Mouse (Mus musculus): Measurements from ENCODE around the gene 6030468B19Rik. TPM values are rescaled to one million over a fixed set of nuclear protein-coding genes. Genes with fewer than 3 reads are reported as not detected.

6030468B19Rik gene
- polyA plus RNA-seq, 1 experiment from 2014 or later, result 1.7 TPM

DNA sequence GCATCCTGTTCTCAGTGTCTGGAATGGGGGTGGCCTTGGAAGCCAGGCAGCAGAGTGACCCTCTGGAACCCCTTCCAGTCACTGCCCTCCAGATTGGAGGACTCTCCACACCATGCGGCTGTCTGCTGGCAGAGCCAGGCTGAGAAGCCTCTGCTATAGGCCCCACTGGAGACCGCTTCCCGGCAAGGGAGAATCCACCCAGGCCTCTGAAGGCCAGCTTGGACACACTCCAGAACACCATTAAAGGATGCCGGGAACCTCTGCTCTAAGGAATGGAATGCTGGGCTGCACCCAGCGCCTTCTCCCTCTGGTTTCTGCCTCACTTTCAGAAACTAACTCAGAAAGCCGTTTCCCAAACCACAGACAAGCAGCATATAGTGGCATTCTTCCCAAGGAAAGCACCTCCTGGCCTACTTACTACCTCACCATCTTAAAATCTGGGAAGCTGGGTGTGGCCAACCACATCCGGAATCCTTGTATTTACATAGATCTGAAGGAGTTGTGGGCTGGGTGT is 25.3 kb downstream of the 6030468B19Rik start:
- Histone ChIP-seq H3K4me1 (replicated peaks) (peaks cover 64% of the 10 kb centered on the region), H3K9ac (0 out of 2 replicates have a peak overlapping the region, but pooled peaks have one; percentile 1), H3K9me3 (replicated peaks) (no peaks in the 10 kb centered on the region), H3K27ac (ENCODE audit: poor library complexity, severe bottlenecking) (peak overlapping the region; percentile 34; the same call in 1 of the 2 replicates), H3K4me3 (no peak overlapping the region), H3K4me2 (0 out of 2 replicates have a peak overlapping the region, but pooled peaks have one; percentile 2), H3K27me3 (replicated peaks) (no peaks in the 10 kb centered on the region), H3K36me3 (peaks cover 59% of the 10 kb centered on the region)
- no peak for ATAC-seq (ENCODE audit: insufficient number of reproducible peaks, low FRiP score)
- WGBS, result 65% methylated on average over 7 of the region's 7 CpGs

DNA sequence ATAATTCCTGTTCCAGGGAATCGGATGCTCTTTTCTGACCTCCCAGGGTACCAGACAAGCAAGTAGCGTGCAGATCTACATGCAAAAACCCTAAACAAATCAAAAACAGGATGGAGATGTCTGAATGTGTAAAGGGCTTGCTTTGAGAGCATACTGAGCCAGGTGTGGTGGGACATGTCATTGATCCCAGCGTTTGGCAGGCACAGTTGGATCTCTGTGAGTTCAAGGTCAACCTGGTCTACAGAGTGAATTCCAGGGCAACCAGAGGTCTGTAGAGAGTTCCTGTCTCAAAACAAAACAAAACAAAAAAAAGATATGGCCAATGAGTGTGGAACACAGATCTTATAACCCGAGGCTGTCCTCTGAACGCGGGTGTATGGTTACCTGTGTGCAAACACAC is 26.0 kb downstream of the 6030468B19Rik start:
- H3K9ac ChIP-seq, result 0 out of 2 replicates have a peak overlapping the region, but pooled peaks have one; percentile 1
- no peaks in the 10 kb centered on the region for H3K9me3 ChIP-seq (replicated peaks)
- no peaks in the 10 kb centered on the region for H3K27me3 ChIP-seq (replicated peaks)
- WGBS, result 90% methylated on average over 6 of the region's 6 CpGs
- peaks cover 70% of the 10 kb centered on the region for H3K4me1 ChIP-seq (replicated peaks)
- H3K4me2 ChIP-seq, result 0 out of 2 replicates have a peak overlapping the region, but pooled peaks have one; percentile 92
- no peak overlapping the region for H3K4me3 ChIP-seq
- peak overlapping the region; percentile 34; the same call in 1 of the 2 replicates for H3K27ac ChIP-seq (ENCODE audit: poor library complexity, severe bottlenecking)
- peaks cover 52% of the 10 kb centered on the region for H3K36me3 ChIP-seq
- ATAC-seq (ENCODE audit: insufficient number of reproducible peaks, low FRiP score), result no peak

DNA sequence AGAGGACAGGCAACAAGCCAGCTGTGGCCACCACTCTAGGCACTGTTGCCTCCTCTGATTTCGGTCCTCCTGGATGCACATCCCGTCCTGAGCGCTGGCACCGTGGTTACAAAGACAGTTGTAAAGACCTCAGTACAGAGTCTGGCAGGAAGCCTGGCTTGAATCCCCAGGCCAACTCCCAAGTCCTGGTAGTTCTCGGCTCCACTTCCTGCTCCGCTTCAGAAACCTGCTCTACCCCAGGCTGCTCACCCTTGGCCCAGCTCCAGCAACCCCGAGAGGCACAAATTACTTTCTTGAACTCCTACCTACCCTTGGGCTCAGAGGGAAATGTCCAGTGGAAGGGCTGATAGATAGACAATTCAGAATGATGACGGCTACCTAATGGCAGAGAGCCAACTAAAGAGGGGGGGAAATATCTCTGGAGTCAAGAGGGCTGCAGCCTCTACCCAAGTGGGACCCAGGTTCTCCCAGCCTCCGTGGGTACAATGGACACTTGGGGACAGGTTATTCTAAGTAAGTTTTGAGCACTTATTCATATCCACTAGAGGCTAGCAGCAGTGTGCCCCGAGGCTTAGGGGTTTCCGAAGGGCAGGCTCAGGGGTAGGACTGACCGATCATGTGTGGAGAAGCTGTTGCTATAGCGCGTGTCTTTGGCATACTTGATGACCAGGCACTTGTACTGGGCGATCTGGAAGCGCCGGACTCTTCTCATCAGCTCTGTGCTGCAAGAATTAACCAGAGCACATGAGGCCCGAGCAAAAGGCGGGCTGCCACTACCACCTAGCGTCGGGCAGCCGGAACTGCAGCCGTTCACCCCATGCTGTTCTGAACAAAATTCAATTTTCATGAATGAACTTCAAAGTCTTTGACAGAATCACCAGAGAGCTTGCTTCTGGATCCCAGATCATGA is 26.9 kb downstream of the 6030468B19Rik start:
- H3K4me3 ChIP-seq, result peak overlapping the region; percentile 69
- H3K27me3 ChIP-seq (replicated peaks), result no peaks in the 10 kb centered on the region
- H3K4me2 ChIP-seq, result peak overlapping the region; percentile 92
- 19% methylated on average over 23 of the region's 23 CpGs for WGBS
- H3K27ac ChIP-seq (ENCODE audit: poor library complexity, severe bottlenecking), result peak overlapping the region; percentile 48
- H3K36me3 ChIP-seq, result peaks cover 44% of the 10 kb centered on the region
- ATAC-seq (ENCODE audit: insufficient number of reproducible peaks, low FRiP score), result peak; percentile 63
- no peaks in the 10 kb centered on the region for H3K9me3 ChIP-seq (replicated peaks)
- H3K4me1 ChIP-seq (replicated peaks), result peaks cover 71% of the 10 kb centered on the region
- peak overlapping the region; percentile 89 for H3K9ac ChIP-seq

DNA sequence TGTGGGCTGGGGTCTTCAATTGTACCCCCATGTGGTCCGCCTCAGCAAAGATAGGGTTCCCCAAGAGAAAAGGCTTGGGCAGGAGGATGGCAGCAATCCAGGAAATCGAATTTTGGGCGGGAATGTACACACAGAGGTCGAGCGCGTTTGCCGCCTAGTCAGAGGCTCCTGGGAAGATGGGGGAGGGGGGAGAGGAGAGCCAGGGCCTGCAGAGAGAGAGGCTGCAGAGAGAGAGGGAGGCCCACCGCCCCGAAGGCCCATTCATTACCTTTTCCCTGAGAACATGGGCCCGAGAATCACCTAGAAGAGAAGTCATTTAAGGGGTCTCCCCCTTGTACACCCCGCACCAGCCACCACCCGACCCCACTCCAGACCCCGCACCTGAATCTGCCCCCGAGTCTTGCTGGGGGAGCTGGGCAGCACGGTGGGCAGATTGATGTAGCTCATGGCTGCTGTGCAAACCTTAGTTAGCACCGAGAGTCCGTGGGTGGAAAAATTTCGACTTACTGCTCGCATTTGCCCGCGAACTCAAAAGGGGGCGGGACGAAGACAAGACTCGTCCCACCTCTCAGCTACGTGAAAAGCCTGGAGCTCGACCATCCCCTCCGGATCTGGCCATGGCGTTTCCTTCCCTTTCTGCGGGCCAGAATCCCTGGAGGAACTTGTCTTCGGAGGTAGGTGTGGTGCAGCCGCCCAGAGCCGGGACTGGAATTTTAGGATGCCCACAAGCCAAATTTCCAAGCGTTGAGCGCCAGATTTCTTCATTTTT is 28.1 kb downstream of the 6030468B19Rik start, which contains the start of the genes Afmid and Tk1:
Gene Afmid (plus strand): TSS at position 592 of the 769 bp plus-strand sequence.
Gene Tk1 (minus strand): TSS at position 760 of the 769 bp plus-strand sequence.
- H3K4me1 ChIP-seq (replicated peaks), result peaks cover 77% of the 10 kb centered on the region
- H3K9ac ChIP-seq, result peak within 1 kb of the TSS; percentile 89
- H3K36me3 ChIP-seq, result peaks cover 32% of the 10 kb centered on the region
- WGBS, result under 1% methylated on average over 34 of the region's 34 CpGs
- H3K9me3 ChIP-seq (replicated peaks), result no peaks in the 10 kb centered on the region
- ATAC-seq (ENCODE audit: insufficient number of reproducible peaks, low FRiP score), result peak; percentile 55
- H3K27me3 ChIP-seq (replicated peaks), result no peaks in the 10 kb centered on the region
- H3K27ac ChIP-seq (ENCODE audit: poor library complexity, severe bottlenecking), result peak within 1 kb of the TSS; percentile 94
- peak within 1 kb of the TSS; percentile 69 for H3K4me3 ChIP-seq
- peak within 1 kb of the TSS; percentile 92 for H3K4me2 ChIP-seq

DNA sequence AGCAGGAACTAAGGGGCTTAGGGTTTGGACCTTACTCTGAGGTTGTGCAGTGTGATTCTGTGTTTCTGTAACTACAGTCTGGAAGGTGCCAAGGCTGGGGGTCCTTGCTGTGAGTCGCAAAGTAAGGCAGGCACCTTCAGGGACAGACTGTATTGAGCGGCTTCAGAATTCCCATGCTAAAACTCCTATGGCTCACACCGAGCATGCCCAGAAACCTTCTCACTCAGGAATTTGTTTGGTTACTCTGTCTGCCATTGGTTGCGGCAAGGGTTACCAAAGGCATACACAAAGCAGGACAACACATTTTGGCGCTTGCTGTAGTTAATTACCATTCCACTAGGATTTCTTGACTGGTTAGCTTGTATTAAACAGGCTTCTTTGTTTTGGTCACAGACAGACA is 28.7 kb downstream of the 6030468B19Rik start:
- H3K9me3 ChIP-seq (replicated peaks), result no peaks in the 10 kb centered on the region
- 14% methylated on average over 5 of the region's 5 CpGs for WGBS
- peak overlapping the region; percentile 92 for H3K4me2 ChIP-seq
- no peak for ATAC-seq (ENCODE audit: insufficient number of reproducible peaks, low FRiP score)
- peaks cover 83% of the 10 kb centered on the region for H3K4me1 ChIP-seq (replicated peaks)
- H3K36me3 ChIP-seq, result peaks cover 26% of the 10 kb centered on the region
- peak overlapping the region; percentile 94 for H3K27ac ChIP-seq (ENCODE audit: poor library complexity, severe bottlenecking)
- no peaks in the 10 kb centered on the region for H3K27me3 ChIP-seq (replicated peaks)
- peak overlapping the region; percentile 89 for H3K9ac ChIP-seq
- peak overlapping the region; percentile 69 for H3K4me3 ChIP-seq

DNA sequence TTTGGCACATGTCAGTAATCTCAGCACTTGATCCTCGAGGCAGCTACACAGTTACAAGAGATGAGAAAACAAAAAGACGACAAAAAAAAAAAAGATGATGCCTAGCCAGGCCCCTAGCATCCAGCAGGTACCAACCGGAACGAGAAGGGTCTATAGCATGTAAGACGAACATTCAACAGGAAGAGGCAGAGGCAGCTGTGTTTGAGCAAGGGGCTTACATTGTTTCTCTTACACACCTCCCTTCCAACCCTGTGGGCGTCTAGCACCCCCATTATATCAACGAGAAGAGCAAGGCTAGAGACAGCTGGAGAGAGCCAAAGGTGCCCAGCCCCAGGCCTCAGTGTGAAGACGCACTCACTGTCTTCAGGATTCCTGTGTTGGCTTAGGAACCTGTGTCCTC is 29.5 kb downstream of the 6030468B19Rik start:
- peak overlapping the region; percentile 61; the same call in 1 of the 2 replicates for H3K9ac ChIP-seq
- H3K4me1 ChIP-seq (replicated peaks), result peaks cover 84% of the 10 kb centered on the region

DNA sequence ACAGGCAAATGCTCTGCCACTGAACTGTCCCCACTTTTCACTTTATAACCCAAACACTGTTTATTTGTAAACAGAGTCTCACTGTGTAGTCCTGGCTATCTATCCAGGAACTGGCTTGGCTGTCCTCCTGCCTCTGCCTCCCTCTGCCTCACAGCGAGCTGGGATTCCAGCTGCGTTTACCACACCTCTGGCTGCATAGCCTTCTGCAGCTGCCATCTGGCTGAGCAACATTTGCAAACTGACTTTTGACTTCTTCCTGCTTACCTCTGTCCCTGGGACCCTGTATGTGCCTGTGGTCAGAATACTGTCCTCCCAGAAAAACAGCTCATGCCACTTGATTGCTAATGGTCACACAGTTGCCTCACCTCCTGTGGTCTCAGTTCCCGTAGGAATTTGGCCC is 29.9 kb downstream of the 6030468B19Rik start:
- Histone ChIP-seq H3K9ac (peak overlapping the region; percentile 61), H3K27ac (ENCODE audit: poor library complexity, severe bottlenecking) (peak overlapping the region; percentile 97), H3K9me3 (replicated peaks) (no peaks in the 10 kb centered on the region), H3K36me3 (peaks cover 14% of the 10 kb centered on the region), H3K27me3 (replicated peaks) (no peaks in the 10 kb centered on the region), H3K4me3 (peak overlapping the region; percentile 7; the same call in 1 of the 2 replicates), H3K4me2 (peak overlapping the region; percentile 92), H3K4me1 (replicated peaks) (peaks cover 87% of the 10 kb centered on the region)
- WGBS, result 49% methylated on average over 3 of the region's 3 CpGs
- no peak for ATAC-seq (ENCODE audit: insufficient number of reproducible peaks, low FRiP score)

More for the DNA sequence above, 29.5 kb downstream of the 6030468B19Rik start:
- 64% methylated on average over 8 of the region's 8 CpGs for WGBS
- Histone ChIP-seq H3K27ac (ENCODE audit: poor library complexity, severe bottlenecking) (peak overlapping the region; percentile 94; the same call in 1 of the 2 replicates), H3K4me2 (peak overlapping the region; percentile 92), H3K4me3 (no peak overlapping the region; the same call in 1 of the 2 replicates), H3K36me3 (peaks cover 18% of the 10 kb centered on the region), H3K9me3 (replicated peaks) (no peaks in the 10 kb centered on the region), H3K27me3 (replicated peaks) (no peaks in the 10 kb centered on the region)
- no peak for ATAC-seq (ENCODE audit: insufficient number of reproducible peaks, low FRiP score)

DNA sequence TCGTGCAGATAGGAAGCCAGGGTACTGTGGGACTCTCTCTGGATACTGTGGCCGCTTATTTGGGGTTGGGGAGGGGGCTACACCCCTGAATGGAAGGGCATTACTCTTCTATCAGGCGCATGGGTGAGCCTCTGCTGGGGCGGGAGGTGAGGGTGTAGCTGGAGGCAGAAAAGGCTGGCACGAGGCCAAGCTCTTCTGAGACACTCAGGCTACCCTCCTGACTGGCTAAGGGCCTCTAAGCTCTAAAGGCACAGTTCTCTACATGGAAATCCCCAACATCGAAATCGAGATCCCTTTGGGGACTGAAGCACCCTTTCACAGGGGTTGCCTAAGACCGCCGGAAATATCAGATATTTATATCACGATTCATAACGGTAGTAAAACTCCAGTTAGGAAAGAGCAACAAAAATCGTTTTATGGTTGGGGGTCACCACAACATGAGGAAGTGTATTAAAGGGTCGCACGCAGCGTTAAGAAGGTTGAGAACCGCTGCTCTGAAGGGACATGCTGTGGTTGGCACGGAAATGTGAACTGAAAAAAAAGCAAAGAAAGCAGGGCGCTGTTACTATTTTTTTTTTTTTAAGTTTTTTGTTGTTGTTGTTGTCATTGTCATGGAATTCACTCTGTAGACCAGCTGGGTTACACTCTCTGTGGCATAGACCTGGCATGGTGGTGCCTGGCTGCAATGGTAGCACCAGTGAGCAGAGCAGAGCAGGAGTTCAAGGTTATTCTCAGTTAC is 30.9 kb downstream of the 6030468B19Rik start:
- H3K9me3 ChIP-seq (replicated peaks), result no peaks in the 10 kb centered on the region
- H3K9ac ChIP-seq, result peak overlapping the region; percentile 61
- H3K4me3 ChIP-seq, result 0 out of 2 replicates have a peak overlapping the region, but pooled peaks have one; percentile 7
- no peaks in the 10 kb centered on the region for H3K27me3 ChIP-seq (replicated peaks)
- peaks cover 10% of the 10 kb centered on the region for H3K36me3 ChIP-seq
- ATAC-seq (ENCODE audit: insufficient number of reproducible peaks, low FRiP score), result no peak
- WGBS, result 52% methylated on average over 18 of the region's 18 CpGs
- H3K4me2 ChIP-seq, result peak overlapping the region; percentile 92
- peak overlapping the region; percentile 97 for H3K27ac ChIP-seq (ENCODE audit: poor library complexity, severe bottlenecking)
- H3K4me1 ChIP-seq (replicated peaks), result peaks cover 81% of the 10 kb centered on the region

DNA sequence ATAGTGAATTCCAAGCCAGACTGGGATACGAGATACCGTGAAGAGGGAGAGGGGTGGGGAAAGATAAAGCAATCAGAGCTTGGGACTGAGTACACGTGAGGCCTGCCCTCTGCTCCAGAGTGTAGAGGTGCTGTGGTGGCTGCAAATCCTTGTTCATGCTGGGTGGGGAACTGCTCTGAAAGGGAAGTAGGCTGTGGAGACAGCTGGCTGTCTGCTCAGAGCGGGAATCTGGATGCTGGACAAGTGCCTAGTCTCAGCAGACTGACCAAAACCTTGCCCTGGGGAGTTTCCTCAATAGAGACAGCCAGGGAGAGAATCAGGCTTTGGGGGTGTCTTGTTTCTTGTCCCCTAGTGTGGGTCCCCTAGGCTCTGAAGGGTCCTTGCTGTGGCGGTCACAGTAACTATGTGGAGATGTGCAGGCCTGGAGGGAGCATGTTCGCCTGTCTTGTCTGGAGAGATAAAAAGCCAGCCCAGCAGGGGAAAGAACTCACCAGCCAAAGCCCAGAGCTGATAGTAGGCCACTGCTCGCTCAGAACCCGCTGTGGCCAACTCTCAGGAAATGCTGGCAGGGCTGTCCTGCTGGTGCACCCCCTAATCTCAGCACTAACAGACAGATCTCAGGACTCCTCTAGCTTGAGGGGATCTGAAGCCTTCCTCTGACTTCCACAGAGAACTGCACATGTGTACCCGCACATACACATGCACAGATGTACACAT is 31.6 kb downstream of the 6030468B19Rik start:
- no peaks in the 10 kb centered on the region for H3K27me3 ChIP-seq (replicated peaks)
- no peaks in the 10 kb centered on the region for H3K9me3 ChIP-seq (replicated peaks)
- H3K4me1 ChIP-seq (replicated peaks), result peaks cover 73% of the 10 kb centered on the region
- WGBS, result 9% methylated on average over 9 of the region's 9 CpGs
- ATAC-seq (ENCODE audit: insufficient number of reproducible peaks, low FRiP score), result no peak
- no peak overlapping the region for H3K4me3 ChIP-seq
- peak overlapping the region; percentile 92; the same call in 1 of the 2 replicates for H3K4me2 ChIP-seq
- peak overlapping the region; percentile 97 for H3K27ac ChIP-seq (ENCODE audit: poor library complexity, severe bottlenecking)
- peak overlapping the region; percentile 21; the same call in 1 of the 2 replicates for H3K9ac ChIP-seq
- H3K36me3 ChIP-seq, result peaks cover 4% of the 10 kb centered on the region; the same call in 1 of the 2 replicates
